Mouse (Mus musculus) spleen, postnatal 14 days (tissue): ENCODE data around the gene Hist1h2ak.
"Not testable (repeated sequence)": the region's sequence is repeated elsewhere in the genome, so short reads cannot be mapped to it uniquely, and the experiment has no call there.

Experiments
- DNase-seq, 2 experiments: peaks; one replicate each; pipeline ENCODE4 v3.0.0; 2021 to 2022; ENCODE audit warnings: low spot score in 2 of 2

Hist1h2ak gene

DNA sequence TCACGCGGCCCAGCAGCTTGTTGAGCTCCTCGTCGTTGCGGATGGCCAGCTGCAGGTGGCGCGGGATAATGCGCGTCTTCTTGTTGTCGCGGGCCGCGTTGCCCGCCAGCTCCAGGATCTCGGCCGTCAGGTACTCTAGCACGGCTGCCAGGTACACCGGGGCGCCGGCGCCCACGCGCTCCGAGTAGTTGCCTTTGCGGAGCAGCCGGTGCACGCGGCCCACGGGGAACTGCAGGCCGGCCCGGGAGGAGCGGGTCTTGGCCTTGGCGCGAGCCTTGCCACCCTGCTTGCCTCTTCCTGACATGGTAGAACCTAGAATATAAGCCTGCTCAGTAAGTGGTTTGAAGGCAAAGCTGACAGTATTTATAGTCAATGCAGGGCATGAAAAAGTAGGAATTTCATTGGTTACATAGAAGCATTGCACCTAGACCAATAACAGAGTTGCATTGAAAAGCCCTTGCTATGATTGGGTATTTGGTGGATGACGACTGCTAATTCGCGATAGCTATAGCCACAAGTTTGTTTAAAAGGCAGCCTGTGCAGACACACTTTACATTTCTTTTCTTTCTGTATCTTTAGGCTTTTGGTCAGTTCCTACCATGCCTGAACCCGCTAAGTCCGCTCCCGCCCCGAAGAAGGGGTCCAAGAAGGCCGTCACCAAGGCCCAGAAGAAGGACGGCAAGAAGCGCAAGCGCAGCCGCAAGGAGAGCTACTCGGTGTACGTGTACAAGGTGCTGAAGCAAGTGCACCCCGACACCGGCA, at the start of gene Hist1h2ak, which contains the start of gene Hist1h2bn:
Gene Hist1h2ak (minus strand): TSS at position 304 of the 762 bp plus-strand sequence.
Gene Hist1h2bn (plus strand): TSS at position 600 of the 762 bp plus-strand sequence.
- DNase-seq: peak; percentile 62 to 70

DNA sequence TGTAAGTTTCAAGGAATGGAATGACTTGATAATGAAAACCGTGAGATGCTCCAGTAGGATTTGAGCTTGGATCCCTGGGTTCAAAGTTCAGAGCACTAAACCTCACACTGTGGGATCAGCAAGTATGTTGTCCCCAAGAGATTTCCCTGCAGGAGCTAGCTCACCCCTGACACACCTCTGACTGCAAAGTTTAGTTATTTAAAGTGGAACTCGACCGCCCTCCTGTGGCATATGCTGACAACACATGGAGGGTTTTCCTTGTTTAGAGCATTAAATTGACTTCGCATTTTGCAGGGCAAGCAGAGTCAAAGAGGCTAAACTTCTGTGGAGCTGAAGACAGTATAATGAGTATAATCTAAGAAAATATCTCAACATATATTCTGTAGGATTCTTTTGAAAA, 49.4 kb upstream of the Hist1h2ak start:
- not testable (repeated sequence) for DNase-seq

DNA sequence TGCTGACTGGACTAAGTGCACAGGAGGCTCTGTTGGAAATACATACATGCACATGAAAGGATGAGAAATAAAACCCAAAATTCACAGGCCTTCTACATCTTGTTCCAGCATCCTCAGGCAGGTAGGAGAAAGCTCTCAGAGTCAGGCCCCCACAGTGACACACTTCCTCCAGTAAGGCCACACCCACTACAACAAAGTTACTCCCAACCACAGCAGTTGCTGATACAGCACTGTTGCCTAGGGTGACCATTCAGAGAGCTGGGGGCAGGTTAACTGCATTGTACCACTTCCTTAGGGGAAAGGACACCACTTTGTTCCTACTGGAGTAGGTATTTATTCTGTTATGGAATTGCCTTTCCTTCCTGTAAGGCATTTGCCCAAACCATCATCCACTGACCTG, 43.5 kb upstream of the Hist1h2ak start:
- not testable (repeated sequence) for DNase-seq

DNA sequence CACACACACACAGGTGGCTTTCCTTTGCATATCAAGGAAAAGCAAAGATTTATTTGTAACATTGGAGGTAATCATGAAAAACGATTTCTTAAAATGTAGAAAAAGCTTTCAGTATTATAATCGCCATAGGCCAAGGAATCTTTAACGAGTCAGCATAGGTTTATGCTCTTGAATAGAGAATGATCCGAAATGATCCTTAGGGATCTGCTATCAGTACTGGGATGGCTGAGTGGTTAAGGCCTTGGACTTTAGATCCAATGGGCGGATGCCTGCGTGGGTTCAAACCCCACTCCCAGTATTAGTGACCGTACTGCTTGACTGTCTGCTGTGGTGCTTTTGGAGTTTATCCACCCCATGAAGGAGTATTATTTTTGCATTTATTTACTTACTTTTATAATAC, 42.0 kb upstream of the Hist1h2ak start:
- no peak for DNase-seq

DNA sequence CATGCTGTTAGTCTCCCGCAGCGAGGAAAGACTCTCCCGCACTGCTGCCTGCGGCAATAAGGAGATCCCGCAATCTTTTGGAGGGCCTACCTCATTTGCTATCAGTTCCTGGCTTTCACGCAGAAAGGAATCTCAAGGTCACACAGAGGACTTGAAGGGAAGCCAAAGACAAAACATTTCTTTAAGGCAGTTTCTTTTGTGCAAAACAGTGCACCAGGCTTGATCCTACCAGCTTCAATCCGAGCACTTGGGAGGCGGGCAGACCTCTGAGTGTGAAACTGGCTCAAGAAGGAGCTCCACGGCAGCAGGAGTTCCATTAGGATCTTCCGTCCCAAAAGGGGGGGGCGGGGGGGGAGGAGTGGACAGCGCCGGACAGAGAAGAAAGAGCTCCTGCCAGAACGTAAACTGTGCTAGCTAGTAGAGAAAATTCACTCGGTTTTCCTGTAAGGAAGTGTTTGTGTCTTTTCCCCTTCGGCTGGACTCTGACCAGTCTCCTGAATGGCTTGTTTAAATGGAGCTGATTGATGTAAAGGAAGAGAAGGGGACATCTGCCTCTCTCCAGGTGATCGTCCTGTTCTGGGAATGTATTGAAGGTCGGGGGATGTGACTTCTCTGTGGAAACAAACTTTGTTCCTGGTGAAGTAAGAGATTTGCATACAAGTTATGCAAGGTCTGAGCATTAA, 37.1 kb upstream of the Hist1h2ak start:
- DNase-seq: no peak

DNA sequence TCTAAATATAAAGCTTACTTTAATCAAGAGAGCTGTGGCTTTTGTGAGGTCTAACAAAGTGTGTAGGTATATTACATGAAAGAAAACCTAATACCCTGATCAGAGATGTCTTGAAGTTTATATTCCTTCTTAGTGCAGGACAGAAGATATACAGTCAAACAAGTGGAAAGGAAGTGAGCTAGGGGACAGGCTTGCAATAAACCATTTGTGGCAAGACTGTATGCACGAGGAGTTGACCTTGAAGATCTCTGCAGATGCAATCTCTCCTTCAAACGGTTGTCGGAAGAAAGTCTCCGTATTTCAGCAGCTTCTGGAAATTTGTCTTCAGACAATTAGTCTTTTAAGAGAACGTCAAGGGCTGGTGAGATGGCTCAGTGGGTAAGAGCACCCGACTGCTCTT, 36.3 kb upstream of the Hist1h2ak start:
- DNase-seq: no peak

DNA sequence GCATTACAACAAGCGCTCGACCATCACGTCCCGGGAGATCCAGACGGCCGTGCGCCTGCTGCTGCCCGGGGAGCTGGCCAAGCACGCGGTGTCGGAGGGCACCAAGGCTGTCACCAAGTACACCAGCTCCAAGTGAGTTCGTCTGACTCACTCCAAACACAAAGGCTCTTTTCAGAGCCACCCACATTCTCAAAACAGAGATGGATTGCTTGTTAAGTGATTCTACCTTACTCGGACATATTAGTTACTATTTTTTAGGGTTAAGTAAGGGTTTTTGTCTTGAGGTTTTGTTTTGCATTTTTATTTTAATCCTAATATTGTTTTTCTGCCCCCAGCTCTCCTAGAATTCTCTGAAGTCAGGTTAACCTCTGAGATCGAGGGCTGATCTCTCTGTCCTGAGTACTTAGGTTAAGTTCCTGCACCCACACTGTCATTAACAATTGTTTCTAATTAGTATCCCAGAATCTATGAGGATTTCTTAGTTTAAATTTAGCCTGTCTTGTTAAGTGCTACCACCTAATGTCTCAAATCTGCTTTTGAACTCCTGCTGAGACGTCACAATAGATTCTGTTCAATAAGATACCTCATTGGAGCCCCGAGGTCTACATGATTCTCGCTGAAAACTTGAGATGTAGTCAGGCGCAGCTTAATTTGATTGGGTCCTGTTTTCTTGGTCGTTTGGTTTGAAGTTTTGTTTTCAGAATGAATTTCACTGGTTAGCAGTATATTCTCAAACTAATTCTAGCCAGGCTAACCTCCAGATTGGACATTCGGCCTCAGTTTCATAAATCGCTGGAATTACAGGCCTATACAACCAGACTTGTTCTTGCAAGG, 34.4 kb upstream of the Hist1h2ak start:
- no peak for DNase-seq

DNA sequence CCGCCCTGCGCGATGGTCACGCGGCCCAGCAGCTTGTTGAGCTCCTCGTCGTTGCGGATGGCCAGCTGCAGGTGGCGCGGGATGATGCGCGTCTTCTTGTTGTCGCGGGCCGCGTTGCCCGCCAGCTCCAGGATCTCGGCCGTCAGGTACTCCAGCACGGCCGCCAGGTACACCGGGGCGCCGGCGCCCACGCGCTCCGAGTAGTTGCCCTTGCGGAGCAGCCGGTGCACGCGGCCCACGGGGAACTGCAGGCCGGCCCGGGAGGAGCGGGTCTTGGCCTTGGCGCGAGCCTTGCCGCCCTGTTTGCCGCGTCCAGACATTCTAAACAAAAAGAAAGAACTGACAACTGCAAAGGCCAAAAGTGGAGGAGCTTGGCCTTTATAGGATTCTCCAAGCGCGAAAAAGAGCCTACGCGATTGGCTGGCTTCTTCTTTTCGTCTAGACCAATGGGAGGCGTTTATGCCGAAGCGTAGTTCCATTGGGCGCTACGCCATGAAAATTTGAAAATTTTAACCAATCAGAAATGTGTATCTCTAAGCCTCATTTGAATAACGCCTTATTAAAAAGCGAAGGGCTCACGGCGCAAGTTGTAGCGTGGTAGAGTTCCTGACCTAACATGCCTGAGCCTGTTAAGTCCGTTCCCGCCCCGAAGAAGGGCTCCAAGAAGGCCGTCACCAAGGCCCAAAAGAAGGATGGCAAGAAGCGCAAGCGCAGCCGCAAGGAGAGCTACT, 33.4 kb upstream of the Hist1h2ak start, which contains the start of the genes Hist1h2an and Hist1h2bp:
Gene Hist1h2an (minus strand): TSS at position 320 of the 731 bp plus-strand sequence.
Gene Hist1h2bp (plus strand): TSS at position 563 of the 731 bp plus-strand sequence.
- peak; percentile 70 to 77 for DNase-seq

DNA sequence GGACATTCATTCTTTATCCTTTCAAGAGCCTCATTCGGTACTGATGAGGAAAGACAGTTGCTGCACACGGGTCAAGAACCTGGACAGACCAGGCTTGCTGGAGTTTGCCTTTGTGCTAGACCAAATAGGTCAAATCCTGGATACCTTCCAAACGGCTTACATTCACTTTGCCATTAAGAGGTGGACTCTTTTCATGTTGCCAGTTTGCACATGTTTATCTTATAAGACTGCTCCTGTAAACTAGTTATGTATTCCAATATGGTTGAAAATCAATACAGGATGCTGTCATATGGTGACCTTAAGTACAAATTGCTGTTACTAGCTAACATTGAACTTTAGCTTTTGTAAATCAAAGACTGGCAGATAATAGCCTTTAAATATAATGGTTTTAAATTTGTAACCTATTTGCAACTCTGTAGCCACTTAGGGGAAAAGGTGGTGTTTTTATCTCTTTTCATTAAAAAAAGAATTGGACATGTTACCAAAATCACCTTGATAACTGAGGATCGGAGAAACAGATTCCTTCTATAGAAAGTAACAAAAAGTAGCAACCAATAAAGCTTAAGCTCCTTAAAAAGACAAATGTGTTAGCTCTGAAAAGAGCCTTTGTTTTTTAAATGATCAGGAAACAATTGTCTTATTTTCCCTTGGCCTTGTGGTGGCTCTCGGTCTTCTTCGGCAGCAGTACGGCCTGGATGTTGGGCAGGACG, 32.7 kb upstream of the Hist1h2ak start:
- DNase-seq: no peak

DNA sequence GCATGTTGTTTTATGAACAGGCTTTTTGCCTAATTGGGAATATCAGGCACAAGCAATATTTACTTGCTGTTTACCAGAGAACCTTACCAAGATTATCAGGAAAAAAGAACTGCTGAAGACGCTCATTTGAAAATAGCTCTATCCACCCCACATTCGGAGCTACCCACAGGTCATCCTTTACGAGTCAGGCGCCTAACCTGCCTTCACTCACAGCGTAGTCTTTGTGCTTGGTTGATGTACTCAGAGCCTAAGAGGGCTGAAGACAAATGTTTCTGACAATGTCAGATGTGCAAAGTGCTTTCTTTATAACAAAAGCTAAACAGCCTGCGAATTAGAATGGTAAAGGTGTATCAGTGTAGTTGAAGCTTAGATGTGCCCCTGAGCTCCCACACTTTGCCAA, 30.7 kb upstream of the Hist1h2ak start:
- DNase-seq: no peak

DNA sequence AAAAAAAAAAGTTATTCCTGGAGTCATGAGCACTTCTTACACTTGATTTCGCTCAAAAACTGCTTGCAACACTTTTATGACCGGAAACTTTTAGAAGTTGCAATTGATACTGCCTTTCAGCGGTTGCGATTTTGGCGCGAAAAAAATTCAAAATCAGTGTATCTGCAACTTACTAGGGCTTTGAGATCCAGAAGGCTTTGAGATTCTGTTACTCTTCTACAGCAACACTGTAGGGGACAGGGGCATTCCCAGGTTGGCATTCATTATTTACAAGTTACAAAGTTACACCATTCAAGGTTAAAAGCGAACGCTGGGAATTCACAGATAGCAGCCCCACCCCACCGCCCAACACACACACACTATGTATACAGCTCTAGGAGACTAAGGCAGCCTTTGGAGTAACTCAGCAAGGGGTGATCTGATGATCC, 30.1 kb upstream of the Hist1h2ak start:
- peak; percentile 25 to 26 for DNase-seq

DNA sequence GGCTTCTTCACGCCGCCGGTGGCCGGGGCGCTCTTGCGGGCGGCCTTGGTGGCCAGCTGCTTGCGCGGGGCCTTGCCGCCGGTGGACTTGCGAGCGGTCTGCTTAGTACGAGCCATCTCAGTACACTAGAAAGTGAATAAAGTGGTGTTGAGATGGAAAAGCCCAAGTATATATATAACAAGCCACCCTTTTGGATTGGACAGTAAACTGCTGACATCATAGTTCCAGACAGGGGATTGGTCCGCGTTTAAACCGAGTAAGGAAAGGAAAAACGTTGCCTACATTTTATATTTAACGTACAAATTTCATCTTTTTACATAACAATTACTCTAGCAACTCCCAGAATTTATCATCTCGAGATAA, 29.6 kb upstream of the Hist1h2ak start, which contains the start of gene Hist1h3i:
Gene Hist1h3i (minus strand): TSS at position 116 of the 363 bp plus-strand sequence.
- DNase-seq: peak; percentile 39 to 59

DNA sequence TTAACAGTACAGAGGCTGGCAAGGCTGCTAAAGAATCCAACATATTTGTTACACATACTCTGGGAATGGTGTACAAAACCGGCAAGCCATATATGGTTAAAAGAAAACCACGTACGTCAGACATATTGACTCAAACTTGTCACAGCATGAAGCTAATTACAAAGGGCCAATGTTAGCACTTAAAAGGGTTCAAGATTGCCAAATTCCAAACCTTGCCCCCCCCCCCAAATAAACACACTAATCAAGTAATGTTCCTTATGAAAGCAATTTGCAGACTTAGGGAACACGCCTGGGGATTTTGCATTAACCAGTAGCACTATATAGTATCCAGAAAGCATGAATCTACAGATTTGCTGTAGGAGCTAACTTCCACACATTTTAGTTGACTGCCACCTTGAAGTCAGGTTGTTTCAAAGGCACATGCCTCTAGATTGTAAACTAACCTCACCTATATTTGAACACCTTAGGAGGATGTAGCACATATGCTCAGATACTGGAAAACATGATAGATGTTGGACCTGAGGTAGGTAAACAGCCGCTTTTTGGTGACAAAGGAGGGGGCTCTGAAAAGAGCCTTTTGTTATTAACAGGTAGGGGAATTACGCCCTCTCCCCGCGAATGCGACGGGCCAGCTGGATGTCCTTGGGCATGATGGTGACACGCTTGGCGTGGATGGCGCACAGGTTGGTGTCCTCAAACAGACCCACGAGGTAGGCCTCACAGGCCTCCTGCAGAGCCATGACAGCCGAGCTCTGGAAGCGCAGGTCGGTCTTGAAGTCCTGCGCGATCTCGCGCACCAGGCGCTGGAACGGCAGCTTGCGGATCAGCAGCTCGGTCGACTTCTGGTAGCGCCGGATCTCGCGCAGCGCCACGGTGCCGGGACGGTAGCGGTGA, 29.0 kb upstream of the Hist1h2ak start:
- peak; percentile 25 to 35 for DNase-seq

DNA sequence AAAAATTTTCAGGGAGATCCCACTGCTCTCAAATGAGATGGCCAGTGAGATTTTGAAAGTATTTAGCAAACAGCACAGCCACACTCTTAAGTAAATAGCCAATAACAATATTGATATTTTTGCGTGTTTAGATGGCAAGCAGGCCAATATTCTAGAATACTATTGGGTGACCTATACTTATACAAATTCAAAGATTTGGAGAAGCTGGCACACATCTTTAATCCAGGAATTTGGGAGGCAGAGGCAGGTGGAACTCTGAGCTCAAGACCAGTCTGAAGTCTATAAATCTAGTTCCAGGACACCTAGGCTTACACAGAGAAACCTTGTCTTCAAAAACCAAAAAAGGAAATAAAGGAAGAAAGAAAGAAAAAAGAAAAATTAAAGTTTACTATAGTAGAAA, 28.0 kb upstream of the Hist1h2ak start:
- DNase-seq: no peak

DNA sequence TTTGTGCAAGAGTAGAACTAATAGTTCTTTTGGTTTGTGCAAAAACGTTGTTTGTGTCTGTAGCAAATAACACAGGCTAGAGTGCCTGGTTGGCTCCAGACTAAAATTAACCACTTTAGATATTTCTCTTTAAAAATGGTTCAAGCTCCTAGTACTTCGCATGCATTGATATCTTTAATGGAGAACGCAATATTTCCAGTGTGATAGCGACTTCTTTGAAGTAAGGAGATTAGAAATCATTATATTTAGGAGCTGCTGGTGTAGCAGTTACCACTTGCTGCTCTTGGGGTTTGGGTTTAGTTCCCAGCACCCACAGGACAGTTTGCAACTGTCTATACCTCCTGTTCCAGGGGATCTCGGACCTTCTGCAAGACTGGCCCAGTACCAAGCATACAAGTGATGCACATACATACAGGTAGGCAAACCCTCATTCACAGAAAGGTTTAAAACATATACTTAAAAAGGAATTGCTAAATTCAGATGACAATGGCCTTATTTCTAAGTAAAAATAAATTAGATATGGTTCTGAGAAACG, 27.5 kb upstream of the Hist1h2ak start:
- DNase-seq: no peak

DNA sequence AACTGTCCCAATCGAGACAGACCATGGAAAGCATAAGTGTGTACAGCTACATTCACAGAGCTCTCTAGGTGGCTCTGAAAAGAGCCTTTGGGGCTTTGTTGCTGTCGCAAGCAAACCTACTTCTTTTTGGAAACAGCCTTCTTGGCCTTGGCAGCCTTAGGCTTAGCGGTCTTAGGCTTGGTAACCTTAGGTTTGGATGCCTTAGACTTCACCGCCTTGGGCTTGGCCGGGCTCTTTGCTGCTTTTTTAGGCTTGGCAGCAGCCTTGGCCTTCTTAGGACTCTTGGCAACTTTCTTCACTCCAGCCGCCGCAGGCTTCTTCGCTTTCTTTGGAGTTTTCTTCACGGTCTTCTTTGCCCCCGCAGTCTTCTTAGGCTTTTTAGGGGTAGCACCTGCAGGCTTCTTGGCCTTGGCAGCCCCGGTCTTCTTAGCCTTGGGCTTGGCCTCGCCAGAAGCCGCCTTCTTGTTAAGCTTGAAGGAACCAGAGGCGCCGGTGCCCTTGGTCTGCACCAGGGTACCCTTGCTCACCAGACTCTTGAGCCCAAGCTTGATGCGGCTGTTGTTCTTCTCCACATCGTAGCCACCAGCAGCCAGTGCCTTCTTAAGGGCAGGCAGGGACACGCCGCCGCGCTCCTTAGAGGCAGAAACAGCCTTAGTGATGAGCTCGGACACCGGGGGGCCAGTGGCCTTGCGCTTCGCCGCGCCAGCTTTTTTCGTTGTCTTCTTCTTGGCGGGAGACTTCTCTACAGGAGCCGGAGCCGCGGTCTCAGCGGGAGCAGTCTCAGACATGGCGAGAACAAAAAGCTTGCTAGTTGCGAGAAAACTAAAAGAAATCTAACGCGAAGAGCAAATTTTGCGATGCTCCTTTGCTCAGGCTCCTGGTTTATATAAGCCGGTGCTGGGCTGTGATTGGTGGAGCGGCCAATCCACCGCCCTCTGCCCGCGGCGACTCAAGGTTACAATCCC, 26.4 kb upstream of the Hist1h2ak start, which contains the start of gene Hist1h1b:
Gene Hist1h1b (minus strand): TSS at position 859 of the 965 bp plus-strand sequence.
- DNase-seq: peak; percentile 77 to 79

DNA sequence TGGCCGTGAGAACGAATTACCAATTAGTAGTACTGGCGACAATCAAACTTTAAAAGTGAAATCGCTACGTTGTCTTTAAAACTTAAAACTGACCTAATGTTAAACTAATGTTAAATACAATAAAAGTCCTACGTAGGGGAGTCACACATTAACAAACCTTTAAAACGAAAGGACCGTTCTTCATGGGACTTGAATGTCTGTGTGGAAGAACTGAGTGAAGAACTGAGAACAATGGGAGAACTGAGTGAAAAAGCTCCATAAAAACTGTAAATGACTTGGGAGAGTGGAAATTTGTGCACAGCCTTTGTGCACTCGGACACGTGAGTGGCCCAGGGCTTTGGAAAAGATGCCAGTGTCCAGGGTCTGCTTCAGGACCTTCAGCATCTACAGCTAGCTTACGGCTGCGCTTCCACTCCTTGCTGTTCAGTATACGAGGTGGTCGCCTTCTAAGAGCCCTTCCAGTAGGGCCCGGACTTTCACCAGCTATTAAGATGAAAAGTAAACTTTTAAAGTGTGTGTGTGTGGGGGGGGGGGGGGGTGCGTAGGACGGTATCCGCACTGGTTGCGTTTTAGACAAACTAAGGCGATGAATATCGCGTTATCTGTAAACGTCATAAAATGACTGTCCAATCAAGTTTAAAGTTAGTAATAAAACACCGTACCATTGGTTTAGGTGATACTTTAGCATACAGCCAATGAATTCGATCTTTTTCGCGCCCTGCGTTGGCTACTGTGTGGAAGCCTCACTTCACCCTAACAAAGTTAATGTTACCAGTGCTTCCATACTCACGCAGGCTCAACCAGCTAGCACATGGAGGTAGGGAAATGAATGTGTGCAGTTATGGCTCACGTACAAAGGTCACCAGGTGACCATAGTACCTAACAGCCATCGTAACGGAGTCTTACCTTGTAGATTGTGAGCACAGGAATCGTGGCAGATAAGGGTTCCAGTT, 25.5 kb upstream of the Hist1h2ak start:
- peak; percentile 55 to 69 for DNase-seq
